Mouse (Mus musculus) heart, postnatal 0 days (tissue): ENCODE data around the gene Fpr3. TPM values are rescaled to one million over a fixed set of nuclear protein-coding genes. Genes with fewer than 3 reads are reported as not detected.
"Not testable (repeated sequence)": the region's sequence is repeated elsewhere in the genome, so short reads cannot be mapped to it uniquely, and the experiment has no call there.

Experiments used
- ATAC-seq: fragments of 200-750 bp; cut with Nextera tagmentation; 2 replicates; pipeline ENCODE4 v1.8.0; 2017; ENCODE audit warnings: low read depth, moderate number of reproducible peaks, moderate library complexity; ENCODE audit not compliant: insufficient read depth
- DNase-seq: peaks from one replicate; pipeline ENCODE4 v3.0.0-alpha.2; 2016; ENCODE audit warnings: low spot score
- H3K27ac ChIP-seq: fragments of 300-500 bp; sonication (generic); 2 replicates; pipeline ENCODE4 v1.5.1; 2014; ENCODE audit warnings: low read depth, mild to moderate bottlenecking
- H3K27me3 ChIP-seq: fragments of 300-500 bp; sonication (generic); 2 replicates; pipeline ENCODE4 v1.6.1; 2014; ENCODE audit warnings: low read length, mixed read lengths; ENCODE audit not compliant: control insufficient read depth, insufficient read depth
- H3K36me3 ChIP-seq: fragments of 300-500 bp; sonication (generic); replicated peaks from 2 replicates; pipeline ENCODE4 v1.6.1; 2014; ENCODE audit warnings: low read length, mixed read lengths; ENCODE audit not compliant: control insufficient read depth, insufficient read depth
- H3K4me1 ChIP-seq: fragments of 300-500 bp; sonication (generic); 2 replicates; pipeline ENCODE4 v1.6.1; 2014; ENCODE audit warnings: antibody characterized with exemption; ENCODE audit not compliant: control insufficient read depth, insufficient read depth
- H3K4me2 ChIP-seq: fragments of 300-500 bp; sonication (generic); 2 replicates; pipeline ENCODE4 v1.6.1; 2014; ENCODE audit warnings: low read depth, mild to moderate bottlenecking, low read length, moderate library complexity
- H3K4me3 ChIP-seq: fragments of 300-500 bp; sonication (generic); 2 replicates; pipeline ENCODE4 v1.5.1; 2014; ENCODE audit warnings: low read depth, low read length
- H3K9ac ChIP-seq: fragments of 300-500 bp; sonication (generic); replicated peaks from 2 replicates; pipeline ENCODE4 v1.6.1; 2014; ENCODE audit warnings: low read depth, low read length, mixed read lengths
- H3K9me3 ChIP-seq: fragments of 300-500 bp; sonication (generic); replicated peaks from 2 replicates; pipeline ENCODE4 v1.6.1; 2016; ENCODE audit warnings: low read length; ENCODE audit not compliant: control insufficient read depth
- CTCF ChIP-seq: IDR thresholded peaks from 2 replicates; pipeline ENCODE4 v1.5.1; 2016; ENCODE audit warnings: antibody characterized with exemption, control low read depth, low read depth
- EP300 ChIP-seq: IDR thresholded peaks from 2 replicates; pipeline ENCODE4 v1.6.1; 2016; ENCODE audit warnings: antibody characterized with exemption, low read depth
- WGBS: fragments of 180-500 bp; shearing (Covaris S2); extraction: QIAGEN DNeasy Blood & Tissue Kit; methylation state at CpG from one replicate; pipeline ENCODE4 v1.1.7; 2014; 5-methylcytosine and 5-hydroxymethylcytosine counted together
- polyA plus RNA-seq: library from polyadenylated mRNA; unstranded; fragments of >200 nt; fragmentation: Nextera tagmentation; extraction: Ambion mirVana; gene quantifications from 2 replicates; pipeline ENCODE4 v1.2.1, GENCODE M21; 2015
- total RNA-seq: library from RNA; depleted of rRNA; stranded (reverse); fragments of >200 nt; gene quantifications from 2 replicates; pipeline ENCODE4 v1.2.3, GENCODE M21; 2014; ENCODE audit warnings: low replicate concordance

The Fpr3 gene
- total and polyA plus RNA-seq, 2 experiments from 2014 or later, result not detected

DNA sequence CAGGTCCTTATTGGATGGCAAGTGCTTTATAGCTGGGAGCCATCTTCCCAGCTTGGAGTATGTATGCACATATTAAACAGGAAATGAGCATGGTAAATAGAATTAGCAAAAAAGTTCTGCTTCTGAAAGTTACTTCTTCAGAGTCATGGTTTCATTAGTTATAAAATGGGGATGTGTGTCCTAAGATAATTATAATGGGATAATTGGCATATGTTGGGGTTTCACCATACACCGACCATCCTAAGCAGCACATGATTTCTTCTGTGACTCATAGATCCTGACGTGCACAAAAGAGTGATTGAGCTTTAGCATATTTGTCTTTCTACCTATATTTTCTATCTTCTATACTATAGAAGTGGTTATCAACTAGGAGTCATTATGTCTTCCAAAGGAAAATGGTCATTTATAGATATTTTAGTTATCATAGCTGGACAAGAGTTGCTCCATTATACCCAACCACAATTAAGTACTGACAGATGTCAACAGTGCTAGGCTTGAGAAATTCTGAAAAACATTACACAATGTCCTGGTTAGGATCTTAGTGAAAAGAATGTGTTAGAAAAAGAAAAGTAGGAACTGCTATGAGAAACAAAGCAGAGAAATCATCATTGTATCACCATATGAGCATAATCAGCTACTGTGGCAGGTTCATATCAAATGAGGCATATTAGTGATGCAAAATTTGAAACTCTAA, 2.2 kb downstream of the Fpr3 start:
- 71% methylated on average over 2 of the region's 2 CpGs for WGBS
- no peaks in the 10 kb centered on the region for H3K9me3 ChIP-seq

DNA sequence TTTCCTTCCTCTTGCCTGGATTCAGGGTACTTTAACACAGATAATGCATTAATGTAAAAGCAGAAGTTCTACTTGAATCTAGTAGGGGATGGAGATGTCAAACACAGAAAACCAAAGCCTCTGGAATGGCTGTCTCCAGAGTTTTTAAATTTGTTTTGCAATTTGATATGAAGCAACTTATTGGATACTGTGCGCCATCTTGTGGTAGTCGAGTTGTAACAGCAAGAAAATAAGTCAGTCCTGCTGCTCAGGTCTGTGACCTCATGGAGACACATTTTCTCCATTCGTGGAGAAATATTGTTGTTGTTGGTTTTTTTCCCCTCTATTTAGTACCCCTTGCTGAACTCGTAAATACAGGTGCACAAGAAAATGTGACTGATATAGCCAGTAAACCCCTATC, 8.4 kb downstream of the Fpr3 start:
- Histone ChIP-seq H3K27ac (no peak overlapping the region), H3K4me3 (no peak overlapping the region), H3K4me2 (no peak overlapping the region), H3K27me3 (no peaks in the 10 kb centered on the region), H3K4me1 (no peaks in the 10 kb centered on the region), H3K9me3 (no peaks in the 10 kb centered on the region), H3K9ac (no peak overlapping the region), H3K36me3 (no peaks in the 10 kb centered on the region)
- DNase-seq (peak; percentile 65), ATAC-seq (no peak)
- WGBS, result 0% methylated on average over 4 of the region's 4 CpGs
- TF ChIP-seq EP300, result no peak
- peak; percentile 69 for TF ChIP-seq CTCF

More for the DNA sequence above, 2.2 kb downstream of the Fpr3 start:
- no peak for TF ChIP-seq EP300
- TF ChIP-seq CTCF, result no peak
- Histone ChIP-seq H3K4me1 (no peaks in the 10 kb centered on the region), H3K36me3 (no peaks in the 10 kb centered on the region), H3K4me3 (no peak overlapping the region), H3K4me2 (no peak overlapping the region), H3K27ac (no peak overlapping the region), H3K9ac (no peak overlapping the region), H3K27me3 (no peaks in the 10 kb centered on the region)
- DNase-seq (no peak), ATAC-seq (no peak)

GRCm38 (mm10) chr17:17899268-17899667, 11.6 kb downstream of the Fpr3 start:
- 68% methylated on average over 2 of the region's 2 CpGs for WGBS
- Histone ChIP-seq H3K9me3 (no peaks in the 10 kb centered on the region), H3K4me3 (no peak overlapping the region), H3K4me1 (no peaks in the 10 kb centered on the region), H3K27me3 (no peaks in the 10 kb centered on the region), H3K27ac (no peak overlapping the region), H3K36me3 (no peaks in the 10 kb centered on the region), H3K9ac (no peak overlapping the region), H3K4me2 (no peak overlapping the region)
- DNase-seq, result no peak
- TF ChIP-seq EP300 (no peak), CTCF (peak; percentile 37)
- ATAC-seq, result no peak

DNA sequence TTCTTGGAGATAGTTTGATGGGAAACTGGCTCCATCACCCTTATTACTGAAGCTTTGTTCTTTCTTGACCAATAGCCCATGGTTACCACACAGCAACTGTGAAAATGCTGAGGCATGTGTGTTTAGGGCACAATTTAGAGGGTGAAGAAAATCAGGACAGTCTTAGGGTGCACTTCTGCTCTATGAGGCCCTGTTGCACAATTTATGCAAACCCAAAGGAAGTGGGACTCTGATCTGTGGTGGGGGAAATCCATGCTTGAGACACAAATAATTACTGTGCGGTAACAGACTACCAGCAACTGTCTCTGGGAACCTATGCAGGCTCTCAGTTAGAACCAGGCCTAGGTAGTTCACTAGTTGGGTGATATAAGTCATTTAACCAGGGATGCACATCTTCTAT, 13.1 kb downstream of the Fpr3 start:
- no peaks in the 10 kb centered on the region for H3K36me3 ChIP-seq
- DNase-seq (no peak), ATAC-seq (no peak)
- H3K9ac ChIP-seq, result no peak overlapping the region
- TF ChIP-seq CTCF (no peak), EP300 (no peak)
- no peak overlapping the region for H3K27ac ChIP-seq
- H3K27me3 ChIP-seq, result no peaks in the 10 kb centered on the region
- H3K4me3 ChIP-seq, result no peak overlapping the region
- WGBS, result 80% methylated on average over 1 of the region's 1 CpGs
- H3K4me2 ChIP-seq, result no peak overlapping the region
- no peaks in the 10 kb centered on the region for H3K4me1 ChIP-seq
- H3K9me3 ChIP-seq, result no peaks in the 10 kb centered on the region

GRCm38 (mm10) chr17:17909636-17910421, 22.2 kb downstream of the Fpr3 start:
- H3K9me3 ChIP-seq, result no peaks in the 10 kb centered on the region
- H3K4me1 ChIP-seq, result peaks cover 4% of the 10 kb centered on the region; the same call in 1 of the 2 replicates
- H3K4me2 ChIP-seq, result peak overlapping the region; percentile 69
- H3K4me3 ChIP-seq, result peak overlapping the region; percentile 46
- no peak overlapping the region for H3K27ac ChIP-seq
- no peak for TF ChIP-seq EP300
- no peak for TF ChIP-seq CTCF
- H3K9ac ChIP-seq, result peak overlapping the region; percentile 41
- DNase-seq (peak; percentile 80), ATAC-seq (peak; percentile 99)
- no peaks in the 10 kb centered on the region for H3K36me3 ChIP-seq
- 9% methylated on average over 51 of the region's 51 CpGs for WGBS
- no peaks in the 10 kb centered on the region; the same call in 1 of the 2 replicates for H3K27me3 ChIP-seq

- not testable (repeated sequence) for H3K9ac ChIP-seq, DNase-seq, ATAC-seq, H3K4me3 ChIP-seq, H3K4me1 ChIP-seq, H3K27ac ChIP-seq, H3K9me3 ChIP-seq, H3K27me3 ChIP-seq, H3K36me3 ChIP-seq, H3K4me2 ChIP-seq
- 71% methylated on average over 8 of the region's 8 CpGs for WGBS
Observed at GRCm38 (mm10) chr17:17912618-17913017, 25.0 kb downstream of the Fpr3 start.
